Comparison of ENCODE assay signal across 21 mouse cellular contexts in the genomic region with DNA sequence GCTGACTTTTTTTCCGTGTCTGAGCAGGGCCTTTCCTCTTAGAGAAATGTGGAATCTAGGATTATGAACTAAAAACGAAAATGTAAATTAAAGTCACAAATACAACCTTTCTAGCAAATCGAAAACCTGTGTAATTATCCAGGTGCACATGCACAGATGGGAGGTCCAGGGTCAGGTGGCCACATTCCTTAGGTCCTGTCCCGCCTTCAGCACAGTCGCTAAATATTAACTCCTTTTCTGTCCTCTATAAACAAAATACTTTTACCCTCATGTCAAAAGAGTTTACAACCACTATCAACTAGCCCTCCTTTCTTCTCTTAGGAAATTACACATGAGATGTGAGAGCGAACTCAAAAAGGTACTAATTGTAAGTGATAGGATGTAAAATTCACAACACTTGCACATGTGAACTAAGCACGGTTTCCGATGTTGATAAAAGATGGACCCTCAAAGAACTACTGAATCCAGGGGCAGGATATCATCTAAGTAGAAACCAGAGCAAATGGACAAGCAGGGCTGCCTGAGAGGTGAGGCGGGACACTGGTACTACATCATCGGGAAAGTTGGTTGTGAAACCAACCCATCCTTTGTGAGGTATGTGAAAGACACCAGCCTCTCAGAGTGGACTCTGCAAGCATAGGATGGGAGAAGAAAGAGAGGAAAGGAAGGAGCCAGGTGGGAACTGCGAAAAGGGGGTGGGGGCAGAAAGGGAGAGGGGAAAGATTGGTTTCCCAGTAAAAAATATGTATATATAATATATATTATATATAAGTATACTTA. TPM values are rescaled to one million over a fixed set of nuclear protein-coding genes. Genes with fewer than 3 reads are reported as not detected.
DNase-seq lines count a peak whose midpoint lies in the region; ATAC-seq lines count a peak whose summit lies in the region.
"Had no signal": no experiment of that assay in that cellular context is flagged by ENCODE, and none has a peak within 500 bp of the region (broad histone marks: within the 10 kb centered on the region; RNA-seq: fewer than 3 reads in every experiment).

No protein-coding gene starts in this region.

- no peaks in the 10 kb centered on the region; the same call in 1 of the 2 replicates for H3K36me3 ChIP-seq in liver, embryonic 15.5 days (replicated peaks)
- no peaks in the 10 kb centered on the region for H3K36me3 ChIP-seq in liver, embryonic 12.5 days
- H3K36me3 ChIP-seq in liver, embryonic 16.5 days (ENCODE audit: control insufficient read depth, insufficient read depth) = no peaks in the 10 kb centered on the region; the same call in 1 of the 2 replicates
- no peaks in the 10 kb centered on the region for H3K36me3 ChIP-seq in stomach, embryonic 16.5 days (ENCODE audit: control insufficient read depth, insufficient read depth, low read length)
- H3K36me3 ChIP-seq: forebrain, embryonic 12.5 days; hindbrain, embryonic 15.5 days; limb, embryonic 12.5 days; midbrain, embryonic 13.5 days; neural tube, embryonic 13.5 days had no signal

- no peak for ATAC-seq in liver, embryonic 15.5 days (ENCODE audit: insufficient read depth)
- ATAC-seq in liver, embryonic 12.5 days = no peak
- ATAC-seq in liver, embryonic 16.5 days (ENCODE audit: low read depth) = peak; percentile 56; the same call in 1 of the 2 replicates
- no peak for ATAC-seq in stomach, embryonic 16.5 days (ENCODE audit: insufficient read depth, low FRiP score)
- no peak for ATAC-seq in megakaryocyte progenitor cell, adult 5-6 weeks (replicated peaks; ENCODE audit: poor library complexity)
- ATAC-seq: midbrain, embryonic 13.5 days had no signal

- H3K4me1 ChIP-seq in liver, embryonic 15.5 days (replicated peaks) = peaks cover 71% of the 10 kb centered on the region
- peaks cover 54% of the 10 kb centered on the region for H3K4me1 ChIP-seq in liver, embryonic 12.5 days
- H3K4me1 ChIP-seq in liver, embryonic 16.5 days (ENCODE audit: control insufficient read depth, low read depth, low read length) = peaks cover 32% of the 10 kb centered on the region
- peaks cover 84% of the 10 kb centered on the region for H3K4me1 ChIP-seq in stomach, embryonic 16.5 days (ENCODE audit: control insufficient read depth, insufficient read depth, low read length)

- no peaks in the 10 kb centered on the region for H3K9me3 ChIP-seq in liver, embryonic 15.5 days (replicated peaks)
- H3K9me3 ChIP-seq in liver, embryonic 12.5 days (replicated peaks) = no peaks in the 10 kb centered on the region
- H3K9me3 ChIP-seq in liver, embryonic 16.5 days (replicated peaks; ENCODE audit: control insufficient read depth, low read length) = no peaks in the 10 kb centered on the region
- no peaks in the 10 kb centered on the region for H3K9me3 ChIP-seq in stomach, embryonic 16.5 days (replicated peaks; ENCODE audit: control insufficient read depth, low read length)
- H3K9me3 ChIP-seq: forebrain, embryonic 12.5 days; hindbrain, embryonic 15.5 days; limb, embryonic 12.5 days; midbrain, embryonic 13.5 days; neural tube, embryonic 13.5 days had no signal

- no peak overlapping the region for H3K9ac ChIP-seq in liver, embryonic 15.5 days
- H3K9ac ChIP-seq in liver, embryonic 12.5 days = no peak overlapping the region
- no peak overlapping the region for H3K9ac ChIP-seq in liver, embryonic 16.5 days (ENCODE audit: low read depth, low read length)
- no peak overlapping the region for H3K9ac ChIP-seq in stomach, embryonic 16.5 days (ENCODE audit: low read length)
- H3K9ac ChIP-seq: forebrain, embryonic 12.5 days; hindbrain, embryonic 15.5 days; limb, embryonic 12.5 days; midbrain, embryonic 13.5 days; neural tube, embryonic 13.5 days had no signal

- H3K27ac ChIP-seq in liver, embryonic 15.5 days (replicated peaks) = peak overlapping the region; percentile 14; the same call in 1 of the 2 replicates
- no peak overlapping the region for H3K27ac ChIP-seq in liver, embryonic 12.5 days
- H3K27ac ChIP-seq in liver, embryonic 16.5 days (ENCODE audit: low read length) = no peak overlapping the region
- H3K27ac ChIP-seq in stomach, embryonic 16.5 days (ENCODE audit: low read length) = peak overlapping the region; percentile 57; the same call in 1 of the 2 replicates
- H3K27ac ChIP-seq: forebrain, embryonic 12.5 days; hindbrain, embryonic 15.5 days; limb, embryonic 12.5 days; midbrain, embryonic 13.5 days; neural tube, embryonic 13.5 days had no signal

- WGBS in liver, embryonic 15.5 days (ENCODE audit: insufficient replicate concordance) = 64% methylated on average over 11 of the region's 11 CpGs
- 73% methylated on average over 11 of the region's 11 CpGs for WGBS in liver, embryonic 12.5 days (ENCODE audit: insufficient replicate concordance)
- 62% methylated on average over 11 of the region's 11 CpGs for WGBS in liver, embryonic 16.5 days (ENCODE audit: insufficient replicate concordance)
- 52% methylated on average over 11 of the region's 11 CpGs for WGBS in stomach, embryonic 16.5 days

- no peaks in the 10 kb centered on the region for H3K27me3 ChIP-seq in liver, embryonic 15.5 days
- H3K27me3 ChIP-seq in liver, embryonic 12.5 days (replicated peaks) = no peaks in the 10 kb centered on the region
- no peaks in the 10 kb centered on the region for H3K27me3 ChIP-seq in liver, embryonic 16.5 days (ENCODE audit: control insufficient read depth, insufficient read depth, low read depth, low read length)
- no peaks in the 10 kb centered on the region for H3K27me3 ChIP-seq in stomach, embryonic 16.5 days (ENCODE audit: control insufficient read depth, insufficient read depth, low read length)
- H3K27me3 ChIP-seq: CH12.LX; hindbrain, embryonic 15.5 days; midbrain, embryonic 13.5 days; neural tube, embryonic 13.5 days had no signal

- peak; percentile 44 to 55 for DNase-seq in kidney, adult 8-10 months
- DNase-seq in kidney, postnatal 10 days = no peak
- DNase-seq: adrenal gland, postnatal 14 days; cerebellum, adult 9-11 months; gastrocnemius, adult 2 months; heart, adult 18-20 months; heart, postnatal 36 days; lung, postnatal 36 days; right cerebral cortex, adult 18-20 months; thymus, adult 2 months had no signal

- H3K4me2 ChIP-seq in liver, embryonic 15.5 days = peak overlapping the region; percentile 6; the same call in 1 of the 2 replicates
- H3K4me2 ChIP-seq in liver, embryonic 12.5 days = no peak overlapping the region
- peak overlapping the region; percentile 28 for H3K4me2 ChIP-seq in liver, embryonic 16.5 days (ENCODE audit: low read depth, low read length)
- H3K4me2 ChIP-seq in stomach, embryonic 16.5 days (ENCODE audit: low read depth, low read length) = no peak overlapping the region
- H3K4me2 ChIP-seq: forebrain, embryonic 12.5 days; hindbrain, embryonic 15.5 days; limb, embryonic 12.5 days; midbrain, embryonic 13.5 days; neural tube, embryonic 13.5 days had no signal

- H3K4me3 ChIP-seq in liver, embryonic 15.5 days (replicated peaks) = no peak overlapping the region
- H3K4me3 ChIP-seq in liver, embryonic 12.5 days = no peak overlapping the region
- no peak overlapping the region for H3K4me3 ChIP-seq in liver, embryonic 16.5 days (ENCODE audit: low read depth, low read length)
- H3K4me3 ChIP-seq in stomach, embryonic 16.5 days (replicated peaks; ENCODE audit: low read length) = no peak overlapping the region
- H3K4me3 ChIP-seq: forebrain, embryonic 12.5 days; gastrocnemius, adult 2 months; hindbrain, embryonic 15.5 days; limb, embryonic 12.5 days; midbrain, embryonic 13.5 days; neural tube, embryonic 13.5 days had no signal

RNA-seq across cellular contexts. Expression of a gene that starts 26.3 kb away (rescaled TPM):
- polyA plus RNA-seq in liver, embryonic 15.5 days (2015; fragmentation: Nextera tagmentation; extraction: Ambion mirVana) = 20.3 and 22.6 TPM in 2 replicates
- 17.2 and 22.0 TPM in 2 replicates for polyA plus RNA-seq in liver, embryonic 12.5 days (2016; fragmentation: Nextera tagmentation; extraction: Ambion mirVana)
- 18.4 and 18.6 TPM in 2 replicates for polyA plus RNA-seq in liver, embryonic 16.5 days (2015; fragmentation: Nextera tagmentation; extraction: Ambion mirVana)
- polyA plus RNA-seq in stomach, embryonic 16.5 days (2015; fragmentation: Nextera tagmentation; extraction: Ambion mirVana) = 53.0 and 59.5 TPM in 2 replicates
- total RNA-seq in megakaryocyte progenitor cell, adult 5-6 weeks (2015) = 88.5 and 90.8 TPM in 2 replicates
- total RNA-seq in megakaryocyte progenitor cell, adult 5-6 weeks (2017) = 84.9 and 106 TPM in 2 replicates

Comparison
In these comparisons a context has a peak if more than half of its experiments do, and no peak if none do; other contexts are left out.
1. H3K27ac ChIP-seq: peak in liver, embryonic 15.5 days (single experiment) and stomach, embryonic 16.5 days (single experiment); none in liver, embryonic 12.5 days (single experiment) and liver, embryonic 16.5 days (single experiment).
2. H3K4me2 ChIP-seq: peak in liver, embryonic 15.5 days (single experiment) and liver, embryonic 16.5 days (single experiment); none in liver, embryonic 12.5 days (single experiment) and stomach, embryonic 16.5 days (single experiment).